Mouse (Mus musculus) granulocyte monocyte progenitor cell, adult 5-6 weeks (primary cell): ENCODE results near the gene Ankmy1. TPM values are rescaled to one million over a fixed set of nuclear protein-coding genes. Genes with fewer than 3 reads are reported as not detected.
A peak's percentile ranks its signal among the peaks of the same experiment; 100 is the strongest.

Experiments used
- ATAC-seq: replicated peaks from 2 replicates; pipeline ENCODE4 v1.8.0; 2016; ENCODE audit warnings: mild to moderate bottlenecking, moderate TSS enrichment, inconsistent platforms; ENCODE audit not compliant: poor library complexity, severe bottlenecking
- total RNA-seq, 2 experiments: library from RNA; stranded (forward) in 1 of 2; stranded (reverse) in 1 of 2; fragments of 200-712, 200-1000 nt in 1 of 2; fragments of >200 nt in 1 of 2; fragmentation: Nextera tagmentation in 1 of 2; gene quantifications; 2 replicates each; pipeline ENCODE4 v1.2.3; 2014 to 2017

Ankmy1 gene
- total RNA-seq, 2 experiments from 2014 or later = 0.15 TPM; not detected in 1

- no peak for ATAC-seq
Observed at GRCm38 (mm10) chr1:92877431-92877978, 25.2 kb downstream of the Ankmy1 start.

- no peak for ATAC-seq
Observed at GRCm38 (mm10) chr1:92875360-92876111, 27.2 kb downstream of the Ankmy1 start.

- no peak for ATAC-seq
Observed at GRCm38 (mm10) chr1:92874011-92874410, 28.7 kb downstream of the Ankmy1 start.

- ATAC-seq = no peak
Observed at GRCm38 (mm10) chr1:92872666-92873065, 30.0 kb downstream of the Ankmy1 start.

GRCm38 (mm10) chr1:92869985-92870384, 32.7 kb downstream of the Ankmy1 start:
- ATAC-seq = no peak

- no peak for ATAC-seq
Observed at GRCm38 (mm10) chr1:92866170-92866569, 36.5 kb downstream of the Ankmy1 start.

GRCm38 (mm10) chr1:92863268-92863667, 39.4 kb downstream of the Ankmy1 start:
- no peak for ATAC-seq

GRCm38 (mm10) chr1:92861503-92861902, 41.2 kb downstream of the Ankmy1 start:
- ATAC-seq = no peak

GRCm38 (mm10) chr1:92852450-92852849, 50.3 kb downstream of the Ankmy1 start:
- ATAC-seq = no peak

GRCm38 (mm10) chr1:92849938-92850574, 52.6 kb downstream of the Ankmy1 start:
- ATAC-seq = peak; percentile 54

- ATAC-seq = no peak
Observed at GRCm38 (mm10) chr1:92849491-92849890, 53.2 kb downstream of the Ankmy1 start.

- no peak for ATAC-seq
Observed at GRCm38 (mm10) chr1:92847873-92848839, 54.5 kb downstream of the Ankmy1 start.

GRCm38 (mm10) chr1:92845889-92846288, 56.8 kb downstream of the Ankmy1 start:
- ATAC-seq = no peak

- ATAC-seq = peak; percentile 56
Observed at GRCm38 (mm10) chr1:92841427-92841826, 61.3 kb downstream of the Ankmy1 start.

GRCm38 (mm10) chr1:92840231-92840890, 62.3 kb downstream of the Ankmy1 start:
- no peak for ATAC-seq

GRCm38 (mm10) chr1:92839211-92839610, 63.5 kb downstream of the Ankmy1 start:
- ATAC-seq = no peak

GRCm38 (mm10) chr1:92837931-92838833, 64.5 kb downstream of the Ankmy1 start:
- no peak for ATAC-seq

GRCm38 (mm10) chr1:92833987-92834706, 68.6 kb downstream of the Ankmy1 start:
- peak; percentile 47 for ATAC-seq
